8 mouse cellular contexts compared by ENCODE assay signal in genomic region chr10:23787062-23787821, GRCm38 (mm10). TPM values are rescaled to one million over a fixed set of nuclear protein-coding genes. Genes with fewer than 3 reads are reported as not detected.
A peak's percentile ranks its signal among the peaks of the same experiment; 100 is the strongest.
DNase-seq lines count a peak whose midpoint lies in the region; ATAC-seq lines count a peak whose summit lies in the region.

Gene Rps12 (minus strand): TSS chr10:23787275.

- H3K4me3 ChIP-seq in hindbrain, embryonic 15.5 days: peak within 1 kb of the TSS; percentile 57

- under 1% methylated on average over 51 of the region's 51 CpGs for WGBS in hindbrain, embryonic 15.5 days

- H3K4me1 ChIP-seq in hindbrain, embryonic 15.5 days (replicated peaks): peaks cover 39% of the 10 kb centered on the region

- DNase-seq in T-cell, adult 2 months (ENCODE audit: low spot score): peak; percentile 99
- peak; percentile 98 to 100 for DNase-seq in cerebellum, postnatal 36 days
- peak; percentile 100 for DNase-seq in frontal cortex, postnatal 36 days (ENCODE audit: low spot score in 2 of 2)
- peak; percentile 99 for DNase-seq in left cerebral cortex, adult 11 months (ENCODE audit: low spot score)
- DNase-seq in lung, postnatal 4 days: peak; percentile 99
- peak; percentile 99 for DNase-seq in retina, postnatal 7 days (ENCODE audit: low read depth, low spot score)
- peak; percentile 92 for DNase-seq in urinary bladder, adult 2 months (ENCODE audit: low spot score)

- H3K36me3 ChIP-seq in hindbrain, embryonic 15.5 days: peaks cover 27% of the 10 kb centered on the region

- H3K9ac ChIP-seq in hindbrain, embryonic 15.5 days: peak within 1 kb of the TSS; percentile 68

- peak; percentile 97 for ATAC-seq in hindbrain, embryonic 15.5 days (ENCODE audit: low FRiP score, low read depth)

- H3K4me2 ChIP-seq in hindbrain, embryonic 15.5 days: peak within 1 kb of the TSS; percentile 91

- no peaks in the 10 kb centered on the region for H3K27me3 ChIP-seq in hindbrain, embryonic 15.5 days

- H3K27ac ChIP-seq in hindbrain, embryonic 15.5 days (replicated peaks): peak within 1 kb of the TSS; percentile 75

- H3K9me3 ChIP-seq in hindbrain, embryonic 15.5 days: no peaks in the 10 kb centered on the region

RNA-seq across cellular contexts. Expression of gene Rps12, which starts in this region (rescaled TPM):
- polyA plus RNA-seq in hindbrain, embryonic 15.5 days (2015; fragmentation: Nextera tagmentation; extraction: Ambion mirVana): 104 and 108 TPM in 2 replicates
- 4,107 and 4,241 TPM in 2 replicates for polyA plus RNA-seq in urinary bladder, adult 2 months (2012; rRNA removed)

Comparison
In these comparisons a context has a peak if more than half of its experiments do, and no peak if none do; other contexts are left out.
1. Peak in every context shown above with its lines: DNase-seq, ATAC-seq, H3K4me3 ChIP-seq and H3K27ac ChIP-seq.
2. RNA of gene Rps12 (polyA plus RNA-seq): 4,107 to 4,241 TPM in urinary bladder, adult 2 months; 104 to 108 TPM in hindbrain, embryonic 15.5 days; every median in the first group is over 10 times any median in the second.